Mouse (Mus musculus) ES-E14 (cell line): ENCODE results near the gene Kank1. TPM values are rescaled to one million over a fixed set of nuclear protein-coding genes. Genes with fewer than 3 reads are reported as not detected.

ENCODE experiments used
- DNase-seq: peaks from one replicate; pipeline ENCODE4 v3.0.0-alpha.2; 2013; ENCODE audit warnings: low read depth, low spot score
- H3K27ac ChIP-seq: 2 replicates; pipeline ENCODE4 v1.5.1; 2012; ENCODE audit warnings: low read depth, mild to moderate bottlenecking, low read length, moderate library complexity, mixed read lengths; ENCODE audit not compliant: poor library complexity, insufficient read depth, severe bottlenecking
- H3K36me3 ChIP-seq: 2 replicates; pipeline ENCODE4 v1.6.1; 2012; ENCODE audit warnings: mild to moderate bottlenecking, low read length, moderate library complexity, mixed read lengths; ENCODE audit not compliant: control insufficient read depth, poor library complexity, insufficient read depth, severe bottlenecking
- H3K4me1 ChIP-seq, 2 experiments: fragments of 150-350 bp in 1 of 2; sonication (generic) in 1 of 2; 2 replicates each; pipeline ENCODE4 v1.6.1; 2012; ENCODE audit warnings: low read length in 2 of 2, mild to moderate bottlenecking in 1 of 2, mixed read lengths in 1 of 2; ENCODE audit not compliant: control insufficient read depth in 2 of 2, insufficient read depth in 2 of 2, poor library complexity in 1 of 2
- H3K4me3 ChIP-seq, 2 experiments: fragments of 150-350 bp in 1 of 2; sonication (generic) in 1 of 2; 2 replicates each; pipeline ENCODE4 v1.5.1; 2012; ENCODE audit warnings: low read length in 2 of 2, low read depth in 1 of 2, mild to moderate bottlenecking in 1 of 2, mixed read lengths in 1 of 2; ENCODE audit not compliant: insufficient read depth in 1 of 2, poor library complexity in 1 of 2, severe bottlenecking in 1 of 2
- H3K9ac ChIP-seq: 2 replicates; pipeline ENCODE4 v1.6.1; 2012; ENCODE audit warnings: low read depth, mild to moderate bottlenecking, low read length, mixed read lengths; ENCODE audit not compliant: poor library complexity, insufficient read depth, severe bottlenecking
- H3K9me3 ChIP-seq: fragments of 150-350 bp; sonication (generic); 2 replicates; pipeline ENCODE4 v1.6.1; 2012; ENCODE audit warnings: low read depth, mild to moderate bottlenecking, low read length; ENCODE audit not compliant: control insufficient read depth, insufficient read depth
- CHD2 ChIP-seq: IDR thresholded peaks from 2 replicates; pipeline ENCODE4 v1.6.1; 2014; ENCODE audit warnings: mild to moderate bottlenecking, low read depth, low read length, inconsistent platforms
- HCFC1 ChIP-seq: IDR thresholded peaks from 2 replicates; pipeline ENCODE4 v1.6.1; 2012; ENCODE audit warnings: low read length, inconsistent platforms, borderline replicate concordance; ENCODE audit not compliant: insufficient read depth
- MAFK ChIP-seq: IDR thresholded peaks from 2 replicates; pipeline ENCODE4 v1.6.1; 2014; ENCODE audit warnings: mild to moderate bottlenecking, low read depth, low read length, inconsistent platforms; ENCODE audit not compliant: insufficient read depth
- ZC3H11A ChIP-seq: IDR thresholded peaks from 2 replicates; pipeline ENCODE4 v1.6.1; 2012; ENCODE audit warnings: low read depth, mild to moderate bottlenecking, inconsistent platforms, low read length, borderline replicate concordance
- ZNF384 ChIP-seq: IDR thresholded peaks from 2 replicates; pipeline ENCODE4 v1.6.1; 2012; ENCODE audit warnings: low read depth, low read length, inconsistent platforms
- in situ Hi-C, 2 experiments: fragments of 600-800 bp; cut with MboI; formaldehyde crosslinking; loops; one replicate each; pipeline ENCODE4 v1.15.1; 2025; ENCODE audit warnings: low sequenced_read_pairs in 2 of 2, inconsistent platforms in 1 of 2; ENCODE audit not compliant: unreplicated experiment in 2 of 2
- total RNA-seq: library from RNA; depleted of rRNA; stranded (reverse); fragments of 300-350 nt; gene quantifications from 2 replicates; pipeline ENCODE4 v1.2.3, GENCODE M21; 2012

Gene Kank1
- total RNA-seq, 1 experiment = 9.8 TPM

DNA sequence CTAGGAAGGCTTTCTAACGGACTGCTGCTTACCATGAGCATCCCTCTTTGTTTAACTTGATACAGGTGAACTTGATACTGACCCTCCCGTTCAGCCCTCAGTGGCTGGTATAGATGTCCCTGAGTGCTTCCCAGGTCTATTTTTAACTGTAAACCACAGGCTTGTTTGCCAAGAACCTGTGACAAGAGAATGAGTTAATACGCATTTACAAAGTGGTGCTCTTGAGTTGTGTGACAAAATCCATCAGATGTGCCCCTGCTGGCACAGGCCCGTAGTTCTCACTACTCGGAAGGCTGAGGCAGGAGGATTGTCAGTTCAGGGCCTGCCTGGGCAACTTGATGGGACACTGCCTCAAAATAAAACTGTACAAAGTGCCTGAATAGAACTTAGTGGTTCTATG, 42.8 kb downstream of the Kank1 start:
- TF ChIP-seq ZC3H11A = no peak
- no peak for TF ChIP-seq CHD2
- TF ChIP-seq ZNF384 = no peak
- no peak for TF ChIP-seq MAFK
- TF ChIP-seq HCFC1 = no peak
- 0 out of 2 replicates have a peak, but pooled peaks cover 2% of the 10 kb centered on the region for H3K36me3 ChIP-seq
- H3K27ac ChIP-seq = no peak overlapping the region

DNA sequence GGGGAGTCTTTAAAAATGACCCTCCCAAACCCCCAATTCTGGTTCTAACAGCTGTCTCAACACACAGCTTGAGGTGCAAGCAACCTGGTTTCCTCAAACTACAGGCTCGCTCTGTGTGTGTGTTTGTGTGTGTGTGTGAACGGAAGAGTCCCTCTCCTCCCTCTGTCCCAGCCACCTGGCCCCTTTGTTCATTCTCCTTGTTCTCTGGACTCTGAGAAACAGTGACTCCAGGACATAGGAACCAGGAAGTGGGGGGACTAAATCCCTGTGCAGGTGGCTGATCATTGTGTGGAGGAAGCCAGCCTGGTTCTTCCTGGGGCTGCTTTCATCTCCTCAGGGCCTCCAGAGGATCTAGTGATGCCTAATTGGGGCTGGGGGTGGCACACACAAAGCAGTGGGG, 46.9 kb downstream of the Kank1 start:
- Histone ChIP-seq H3K36me3 (0 out of 2 replicates have a peak, but pooled peaks cover 2% of the 10 kb centered on the region), H3K4me1 (no peaks in the 10 kb centered on the region), H3K4me3 (no peak overlapping the region), H3K9ac (no peak overlapping the region), H3K9me3 (no peaks in the 10 kb centered on the region), H3K27ac (no peak overlapping the region)
- DNase-seq = no peak
- no peak for TF ChIP-seq HCFC1
- TF ChIP-seq MAFK = no peak
- TF ChIP-seq CHD2 = no peak
- no peak for TF ChIP-seq ZNF384
- no peak for TF ChIP-seq ZC3H11A
- in situ Hi-C loops = no loop called here

More for the DNA sequence above, 42.8 kb downstream of the Kank1 start:
- H3K9ac ChIP-seq = no peak overlapping the region
- no peak overlapping the region for H3K4me3 ChIP-seq
- in situ Hi-C loops = no loop called here
- no peaks in the 10 kb centered on the region for H3K9me3 ChIP-seq
- H3K4me1 ChIP-seq = no peaks in the 10 kb centered on the region
- no peak for DNase-seq

DNA sequence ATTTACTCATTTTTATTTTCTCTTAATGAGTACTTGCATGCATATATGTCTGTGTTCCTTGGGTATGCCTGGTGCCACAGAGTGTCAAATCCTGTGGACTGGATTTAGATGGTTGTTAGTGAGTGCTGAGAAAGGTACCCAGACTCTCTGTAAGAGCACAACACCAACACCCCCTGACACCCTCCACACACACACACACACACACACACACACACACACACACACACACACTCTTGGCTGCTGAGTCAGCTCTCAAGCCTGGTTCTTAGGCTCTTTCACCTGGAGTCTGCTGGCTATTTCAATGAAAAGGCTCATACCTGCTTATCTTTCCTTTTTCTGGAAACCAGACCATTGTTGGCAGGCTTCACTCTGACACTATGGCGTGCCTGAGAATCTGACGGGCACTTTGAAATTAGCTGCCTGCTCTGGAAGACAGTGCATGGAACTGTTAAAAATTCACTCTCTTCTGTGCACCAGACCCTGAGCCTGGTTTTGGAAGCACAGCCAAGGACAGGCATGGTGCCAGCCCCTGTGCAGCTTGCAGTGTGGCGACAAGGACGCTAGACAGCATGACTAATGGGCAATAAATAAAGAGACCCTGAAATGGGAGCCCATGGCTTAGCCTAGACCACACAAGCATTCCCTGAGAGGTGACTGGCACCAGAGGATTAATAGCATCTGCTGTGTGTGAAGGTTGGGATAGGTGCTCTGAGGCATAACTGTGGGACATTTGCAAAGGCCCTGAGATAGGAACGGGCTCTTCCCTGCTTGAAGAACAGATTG, 49.2 kb downstream of the Kank1 start:
- in situ Hi-C loops = no loop called here
- Histone ChIP-seq H3K4me1 (no peaks in the 10 kb centered on the region), H3K27ac (no peak overlapping the region), H3K9me3 (no peaks in the 10 kb centered on the region), H3K36me3 (0 out of 2 replicates have a peak, but pooled peaks cover 2% of the 10 kb centered on the region), H3K9ac (no peak overlapping the region), H3K4me3 (no peak overlapping the region)
- no peak for DNase-seq
- TF ChIP-seq ZNF384 = no peak
- TF ChIP-seq HCFC1 = no peak
- no peak for TF ChIP-seq CHD2
- no peak for TF ChIP-seq MAFK
- TF ChIP-seq ZC3H11A = no peak

DNA sequence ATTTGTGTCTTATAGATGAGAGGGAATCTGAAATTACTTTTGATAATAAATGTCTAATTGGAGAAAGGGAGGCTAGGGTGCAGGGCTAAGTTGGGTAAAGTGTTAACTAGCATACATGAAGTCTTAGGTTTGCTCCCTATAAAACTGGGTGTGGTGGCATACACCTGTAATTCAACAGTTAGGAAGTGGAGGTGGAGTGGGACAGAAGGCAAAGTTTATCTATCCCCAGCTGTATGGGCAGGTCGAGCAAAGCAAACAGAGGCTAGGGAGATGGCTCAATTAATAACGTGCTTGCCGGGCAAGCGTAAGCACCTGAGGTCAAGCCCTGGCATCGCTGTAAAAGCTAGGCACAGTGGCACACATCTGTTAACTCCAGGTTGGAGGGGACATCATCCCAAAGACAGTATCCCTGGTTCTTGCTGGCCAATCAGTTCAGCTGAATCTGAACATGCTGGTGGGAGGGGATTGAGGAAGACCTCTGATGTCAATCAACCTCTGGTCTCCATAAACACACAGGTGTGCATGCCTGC, 54.3 kb downstream of the Kank1 start:
- H3K9ac ChIP-seq = no peak overlapping the region
- no peak for DNase-seq

More for the DNA sequence above, 54.3 kb downstream of the Kank1 start:
- Histone ChIP-seq H3K4me1 (peaks cover 0 to 4% of the 10 kb centered on the region in 2 experiments; a peak in 1 of 4 replicates), H3K27ac (no peak overlapping the region), H3K4me3 (no peak overlapping the region), H3K9me3 (no peaks in the 10 kb centered on the region), H3K36me3 (no peaks in the 10 kb centered on the region)
- no peak for TF ChIP-seq ZNF384
- no peak for TF ChIP-seq ZC3H11A
- TF ChIP-seq CHD2 = no peak
- no peak for TF ChIP-seq MAFK
- TF ChIP-seq HCFC1 = no peak
- in situ Hi-C loops = no loop called here
